ENCODE assay signal across 16 mouse cellular contexts in the genomic region with DNA sequence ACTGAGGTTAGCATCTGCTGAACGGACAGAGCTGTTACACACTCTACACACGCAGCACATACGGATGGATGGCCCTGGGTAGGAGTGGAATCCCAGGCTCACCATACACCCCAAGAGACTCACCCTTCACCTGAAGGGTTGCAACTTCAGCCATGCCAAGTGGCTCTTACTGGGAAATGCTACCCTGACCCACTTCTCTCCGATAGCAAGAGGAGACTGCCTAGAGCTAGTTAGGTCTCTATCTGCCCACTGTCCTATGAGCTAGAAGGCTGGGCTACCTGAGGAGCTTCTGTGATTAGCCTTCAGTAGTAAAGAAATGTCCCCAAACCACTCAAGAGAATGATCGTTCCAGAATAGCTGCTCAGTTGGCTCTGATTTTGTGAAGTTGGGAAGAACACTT. TPM values are rescaled to one million over a fixed set of nuclear protein-coding genes. Genes with fewer than 3 reads are reported as not detected.
DNase-seq lines count a peak whose midpoint lies in the region; ATAC-seq and TF ChIP-seq lines count a peak whose summit lies in the region.
"Had no signal": no experiment of that assay in that cellular context is flagged by ENCODE, and none has a peak within 500 bp of the region (broad histone marks: within the 10 kb centered on the region; RNA-seq: fewer than 3 reads in every experiment).

No protein-coding gene starts in this region.

- no peak overlapping the region for H3K4me3 ChIP-seq in forebrain, postnatal 0 days (ENCODE audit: low read depth, low read length)
- H3K4me3 ChIP-seq in forebrain, embryonic 11.5 days (ENCODE audit: low read depth, low read length), result no peak overlapping the region
- peak overlapping the region; percentile 75 for H3K4me3 ChIP-seq in left cerebral cortex, adult 2 months
- peak overlapping the region; percentile 21 for H3K4me3 ChIP-seq in hindbrain, embryonic 16.5 days (ENCODE audit: low read length)
- H3K4me3 ChIP-seq: limb, embryonic 12.5 days; liver, embryonic 15.5 days; midbrain, embryonic 12.5 days had no signal

- intact Hi-C loops in left cerebral cortex, adult 2 months (cut with DNase I), result loop anchor here (10.0 kb wide), 1 partner anchor 342 kb away; no protein-coding TSS in a partner anchor
- intact Hi-C loops in left cerebral cortex, postnatal 25 days (cut with DNase I), result no loop called here

- H3K4me1 ChIP-seq in forebrain, postnatal 0 days (ENCODE audit: insufficient read depth), result no peaks in the 10 kb centered on the region
- peaks cover 5% of the 10 kb centered on the region; the same call in 1 of the 2 replicates for H3K4me1 ChIP-seq in forebrain, embryonic 11.5 days (replicated peaks; ENCODE audit: control insufficient read depth, insufficient read depth, low read length)
- no peaks in the 10 kb centered on the region for H3K4me1 ChIP-seq in hindbrain, embryonic 16.5 days (ENCODE audit: control insufficient read depth, insufficient read depth, low read depth, low read length)
- H3K4me1 ChIP-seq: liver, embryonic 15.5 days had no signal

- 84% methylated on average over 5 of the region's 5 CpGs for WGBS in forebrain, postnatal 0 days
- WGBS in forebrain, embryonic 11.5 days, result 93% methylated on average over 5 of the region's 5 CpGs
- 83% methylated on average over 5 of the region's 5 CpGs for WGBS in hindbrain, embryonic 16.5 days

- no peak for ATAC-seq in forebrain, postnatal 0 days
- no peak for ATAC-seq in forebrain, embryonic 11.5 days (replicated peaks; ENCODE audit: low FRiP score)
- no peak for ATAC-seq in hindbrain, embryonic 16.5 days

- H3K27me3 ChIP-seq in forebrain, postnatal 0 days (ENCODE audit: insufficient read depth, low read length), result no peaks in the 10 kb centered on the region
- peaks cover 4% of the 10 kb centered on the region for H3K27me3 ChIP-seq in forebrain, embryonic 11.5 days (ENCODE audit: control insufficient read depth, insufficient read depth, low read length)
- H3K27me3 ChIP-seq in hindbrain, embryonic 16.5 days (replicated peaks; ENCODE audit: control insufficient read depth, insufficient read depth, low read length), result no peaks in the 10 kb centered on the region; the same call in 1 of the 2 replicates

- no peak for TF ChIP-seq CTCF in forebrain, postnatal 0 days (IDR thresholded peaks at IDR 0.05; ENCODE audit: low read depth)
- TF ChIP-seq CTCF in left cerebral cortex, adult 2 months (IDR thresholded peaks at IDR 0.05), result no peak

- DNase-seq in forebrain, postnatal 0 days, result no peak
- no peak for DNase-seq in forebrain, embryonic 11.5 days (ENCODE audit: low spot score)
- DNase-seq in left cerebral cortex, adult 2 months (ENCODE audit: extremely low spot score in 1 of 2, low spot score in 2 of 2), result no peak
- DNase-seq in left cerebral cortex, postnatal 25 days (ENCODE audit: low spot score in 2 of 2), result no peak
- DNase-seq in cerebellum, adult 8-10 months, result peak; percentile 43
- no peak for DNase-seq in ovary, postnatal 36 days (ENCODE audit: low spot score)
- DNase-seq in right cerebral cortex, postnatal 14 days, result no peak
- DNase-seq: adrenal gland, adult 2 months; B cell, adult 2 months; embryo, embryonic 11 days; kidney, postnatal 4 days; thymus, adult 2 months had no signal

- 0 out of 2 replicates have a peak overlapping the region, but pooled peaks have one; percentile 23 for H3K4me2 ChIP-seq in forebrain, postnatal 0 days (ENCODE audit: low read depth)
- H3K4me2 ChIP-seq in forebrain, embryonic 11.5 days (ENCODE audit: low read depth, low read length, severe bottlenecking), result no peak overlapping the region
- peak overlapping the region; percentile 89 for H3K4me2 ChIP-seq in hindbrain, embryonic 16.5 days (ENCODE audit: low read length)
- H3K4me2 ChIP-seq: liver, embryonic 15.5 days; midbrain, embryonic 12.5 days had no signal

- no peak overlapping the region for H3K9ac ChIP-seq in forebrain, postnatal 0 days
- H3K9ac ChIP-seq in forebrain, embryonic 11.5 days (ENCODE audit: low read length), result no peak overlapping the region
- H3K9ac ChIP-seq in hindbrain, embryonic 16.5 days (ENCODE audit: low read depth, low read length), result no peak overlapping the region
- H3K9ac ChIP-seq: limb, embryonic 12.5 days; liver, embryonic 15.5 days; midbrain, embryonic 12.5 days had no signal

- no peaks in the 10 kb centered on the region for H3K9me3 ChIP-seq in forebrain, postnatal 0 days (ENCODE audit: low read length)
- H3K9me3 ChIP-seq in forebrain, embryonic 11.5 days (ENCODE audit: control insufficient read depth, low read length), result no peaks in the 10 kb centered on the region
- H3K9me3 ChIP-seq in hindbrain, embryonic 16.5 days (ENCODE audit: control insufficient read depth, low read length), result no peaks in the 10 kb centered on the region
- H3K9me3 ChIP-seq: limb, embryonic 12.5 days; liver, embryonic 15.5 days; midbrain, embryonic 12.5 days had no signal

- no peak overlapping the region for H3K27ac ChIP-seq in forebrain, postnatal 0 days (ENCODE audit: low read depth, low read length)
- H3K27ac ChIP-seq in forebrain, embryonic 11.5 days (ENCODE audit: low read depth, low read length), result no peak overlapping the region
- peak overlapping the region; percentile 13; the same call in 1 of the 2 replicates for H3K27ac ChIP-seq in left cerebral cortex, adult 2 months
- no peak overlapping the region for H3K27ac ChIP-seq in hindbrain, embryonic 16.5 days (ENCODE audit: low read depth, low read length)
- H3K27ac ChIP-seq: limb, embryonic 12.5 days; liver, embryonic 15.5 days; midbrain, embryonic 12.5 days had no signal

- no peaks in the 10 kb centered on the region for H3K36me3 ChIP-seq in forebrain, postnatal 0 days (ENCODE audit: insufficient read depth)
- H3K36me3 ChIP-seq in forebrain, embryonic 11.5 days (ENCODE audit: control insufficient read depth, insufficient read depth, low read length), result no peaks in the 10 kb centered on the region
- no peaks in the 10 kb centered on the region for H3K36me3 ChIP-seq in hindbrain, embryonic 16.5 days (ENCODE audit: control insufficient read depth, insufficient read depth, low read length)
- H3K36me3 ChIP-seq: limb, embryonic 12.5 days; liver, embryonic 15.5 days; midbrain, embryonic 12.5 days had no signal

RNA-seq across cellular contexts. Expression of a gene that starts 2.1 kb away (rescaled TPM):
- total RNA-seq in forebrain, postnatal 0 days (2014; rRNA removed), result 24.8 and 26.5 TPM in 2 replicates
- 4.8 and 7.0 TPM in 2 replicates for polyA plus RNA-seq in forebrain, postnatal 0 days (2015; fragmentation: Nextera tagmentation; extraction: Ambion mirVana)
- polyA plus RNA-seq in forebrain, embryonic 11.5 days (2014; fragmentation: Nextera tagmentation; extraction: Ambion mirVana), result 3.8 and 4.0 TPM in 2 replicates
- 10 to 100 TPM; 82.4 to 91.4 TPM for total RNA-seq in left cerebral cortex, adult 2 months (2021)
- total RNA-seq in left cerebral cortex, postnatal 25 days (2021), result 10 to 100 TPM; 85.8 to 90.7 TPM
- polyA plus RNA-seq in hindbrain, embryonic 16.5 days (2015; fragmentation: Nextera tagmentation; extraction: Ambion mirVana), result 12.0 and 12.4 TPM in 2 replicates

Comparison
In these comparisons a context has a peak if more than half of its experiments do, and no peak if none do; other contexts are left out.
1. H3K4me3 ChIP-seq: peak in left cerebral cortex, adult 2 months (single experiment) and hindbrain, embryonic 16.5 days (single experiment); none in forebrain, postnatal 0 days (single experiment) and forebrain, embryonic 11.5 days (single experiment).